In genomic region chr10:75859786-75860470, GRCm38 (mm10) we compare ENCODE assay signal across 8 mouse cellular contexts. TPM values are rescaled to one million over a fixed set of nuclear protein-coding genes. Genes with fewer than 3 reads are reported as not detected.
DNase-seq lines count a peak whose midpoint lies in the region; ATAC-seq lines count a peak whose summit lies in the region.
"Not testable (repeated sequence)": the region's sequence is repeated elsewhere in the genome, so short reads cannot be mapped to it uniquely, and the experiment has no call there.

Gene Mif (minus strand): TSS chr10:75860240.

- H3K4me3 ChIP-seq in embryonic facial prominence, embryonic 14.5 days (ENCODE audit: low read depth, low read length), result peak within 1 kb of the TSS; percentile 68
- H3K4me3 ChIP-seq in kidney, embryonic 14.5 days (ENCODE audit: low read length), result peak within 1 kb of the TSS; percentile 74
- peak within 1 kb of the TSS; percentile 75 for H3K4me3 ChIP-seq in limb, embryonic 15.5 days

- ATAC-seq in embryonic facial prominence, embryonic 14.5 days (ENCODE audit: low read depth), result peak; percentile 98
- ATAC-seq in kidney, embryonic 14.5 days (ENCODE audit: low FRiP score, low TSS enrichment), result peak; percentile 96
- peak; percentile 93 for ATAC-seq in limb, embryonic 15.5 days (ENCODE audit: insufficient number of reproducible peaks, low FRiP score, low TSS enrichment, low read depth)

- H3K9ac ChIP-seq in embryonic facial prominence, embryonic 14.5 days (ENCODE audit: low read depth, low read length), result peak within 1 kb of the TSS; percentile 90
- peak within 1 kb of the TSS; percentile 92 for H3K9ac ChIP-seq in kidney, embryonic 14.5 days (ENCODE audit: low read depth, low read length)
- peak within 1 kb of the TSS; percentile 72 for H3K9ac ChIP-seq in limb, embryonic 15.5 days

- H3K9me3 ChIP-seq in embryonic facial prominence, embryonic 14.5 days (ENCODE audit: control insufficient read depth, low read length); kidney, embryonic 14.5 days (ENCODE audit: control insufficient read depth, low read length); limb, embryonic 15.5 days: not testable (repeated sequence)

- peak within 1 kb of the TSS; percentile 66 for H3K4me2 ChIP-seq in embryonic facial prominence, embryonic 14.5 days (ENCODE audit: low read depth, low read length)
- H3K4me2 ChIP-seq in kidney, embryonic 14.5 days (replicated peaks; ENCODE audit: low read depth, low read length), result peak within 1 kb of the TSS; percentile 57
- peak within 1 kb of the TSS; percentile 65 for H3K4me2 ChIP-seq in limb, embryonic 15.5 days

- WGBS in embryonic facial prominence, embryonic 14.5 days, result 1% methylated on average over 19 of the region's 46 CpGs
- WGBS in kidney, embryonic 14.5 days, result under 1% methylated on average over 40 of the region's 46 CpGs
- under 1% methylated on average over 46 of the region's 46 CpGs for WGBS in limb, embryonic 15.5 days

- peaks cover 20% of the 10 kb centered on the region for H3K36me3 ChIP-seq in embryonic facial prominence, embryonic 14.5 days (ENCODE audit: control insufficient read depth, insufficient read depth, low read length)
- H3K36me3 ChIP-seq in kidney, embryonic 14.5 days (ENCODE audit: control insufficient read depth, insufficient read depth, low read length), result peaks cover 19% of the 10 kb centered on the region; the same call in 1 of the 2 replicates
- H3K36me3 ChIP-seq in limb, embryonic 15.5 days, result peaks cover 15% of the 10 kb centered on the region

- not testable (repeated sequence) for H3K4me1 ChIP-seq in embryonic facial prominence, embryonic 14.5 days (ENCODE audit: control insufficient read depth, insufficient read depth, low read length)
- H3K4me1 ChIP-seq in kidney, embryonic 14.5 days (ENCODE audit: control insufficient read depth, insufficient read depth, low read length), result peaks cover 18% of the 10 kb centered on the region; the same call in 1 of the 2 replicates
- H3K4me1 ChIP-seq in limb, embryonic 15.5 days, result peaks cover 27% of the 10 kb centered on the region

- DNase-seq in 3T3-L1 (ENCODE audit: low read depth, low spot score), result peak; percentile 92
- DNase-seq in adrenal gland, postnatal 4 days (ENCODE audit: low spot score in 2 of 2), result peak; percentile 49 to 71
- peak; percentile 95 for DNase-seq in embryonic facial prominence, embryonic 14.5 days (ENCODE audit: low spot score)
- peak; percentile 88 for DNase-seq in heart, adult 8-10 months (ENCODE audit: low spot score)
- peak; percentile 33 to 80 for DNase-seq in monocyte, adult 2 months (ENCODE audit: low read depth in 1 of 2, low spot score in 2 of 2)
- peak; percentile 84 to 85 for DNase-seq in spleen, postnatal 36 days (ENCODE audit: low spot score in 2 of 2)

- H3K27ac ChIP-seq in embryonic facial prominence, embryonic 14.5 days (replicated peaks; ENCODE audit: low read depth, low read length), result peak within 1 kb of the TSS; percentile 94
- peak within 1 kb of the TSS; percentile 94 for H3K27ac ChIP-seq in kidney, embryonic 14.5 days (ENCODE audit: low read depth, low read length)
- H3K27ac ChIP-seq in limb, embryonic 15.5 days, result peak within 1 kb of the TSS; percentile 95

- H3K27me3 ChIP-seq in embryonic facial prominence, embryonic 14.5 days (replicated peaks; ENCODE audit: control insufficient read depth, insufficient read depth, low read length); kidney, embryonic 14.5 days (ENCODE audit: control insufficient read depth, insufficient read depth, low read length); limb, embryonic 15.5 days: not testable (repeated sequence)

RNA-seq across cellular contexts. Expression of gene Mif, which starts in this region (rescaled TPM):
- 100 to 1,000 TPM; 294 to 301 TPM for total RNA-seq in adrenal gland, postnatal 4 days (2021)
- 1,291 and 1,408 TPM in 2 replicates for polyA plus RNA-seq in embryonic facial prominence, embryonic 14.5 days (2014; fragmentation: Nextera tagmentation; extraction: Ambion mirVana)
- total RNA-seq in heart, adult 8-10 months (2022), result 100 to 1,000 TPM; 216 to 258 (median 253) TPM
- polyA plus RNA-seq in kidney, embryonic 14.5 days (2014; fragmentation: Nextera tagmentation; extraction: Ambion mirVana), result 2,350 and 2,543 TPM in 2 replicates
- polyA plus RNA-seq in limb, embryonic 15.5 days (2015; fragmentation: Nextera tagmentation; extraction: Ambion mirVana), result 1,299 and 1,540 TPM in 2 replicates

Comparison
In these comparisons a context has a peak if more than half of its experiments do, and no peak if none do; other contexts are left out.
1. Peak in every context shown above with its lines: DNase-seq, ATAC-seq, H3K4me3 ChIP-seq and H3K27ac ChIP-seq.